ENCODE assay signal across 17 mouse cellular contexts in the genomic region with DNA sequence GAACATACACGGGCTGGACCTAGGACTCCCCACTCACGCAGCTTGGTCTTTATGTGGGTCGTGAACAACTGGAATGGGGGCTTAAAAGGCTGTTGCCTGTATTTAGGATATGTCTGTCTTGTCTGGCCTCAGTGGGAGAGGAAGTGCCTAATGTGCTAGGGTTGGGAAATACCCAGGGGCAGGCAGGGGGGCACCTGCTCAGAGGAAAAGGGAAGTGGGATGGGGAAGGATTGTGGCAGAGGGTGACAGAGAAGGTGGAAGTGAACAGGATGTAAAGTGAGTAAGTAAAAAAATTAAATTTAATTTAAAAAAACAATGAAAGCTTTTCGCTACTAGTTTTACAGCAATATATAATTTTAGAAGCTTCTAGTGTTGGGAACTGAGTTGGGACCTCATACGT. TPM values are rescaled to one million over a fixed set of nuclear protein-coding genes. Genes with fewer than 3 reads are reported as not detected.
DNase-seq lines count a peak whose midpoint lies in the region; ATAC-seq lines count a peak whose summit lies in the region.
"Had no signal": no experiment of that assay in that cellular context is flagged by ENCODE, and none has a peak within 500 bp of the region (broad histone marks: within the 10 kb centered on the region; RNA-seq: fewer than 3 reads in every experiment).

No protein-coding gene starts in this region.

- ATAC-seq in granulocyte monocyte progenitor cell, adult 5-6 weeks (replicated peaks; ENCODE audit: poor library complexity, severe bottlenecking): peak; percentile 99
- ATAC-seq in erythroblast, adult 5-6 weeks (replicated peaks; ENCODE audit: low FRiP score, poor library complexity, severe bottlenecking): no peak
- ATAC-seq: forebrain, embryonic 16.5 days; inflammation-experienced regulatory T-cells, adult 6 months; liver, embryonic 12.5 days; midbrain, embryonic 16.5 days had no signal

- peak; percentile 17 to 38 for DNase-seq in spleen, postnatal 36 days (ENCODE audit: low spot score in 2 of 2)
- no peak for DNase-seq in spleen, postnatal 14 days (ENCODE audit: low spot score in 2 of 2)
- DNase-seq in monocyte, adult 2 months (ENCODE audit: low read depth in 1 of 2, low spot score in 2 of 2): peak; percentile 40 to 44
- DNase-seq in thymus, postnatal 4 days: no peak
- DNase-seq in MN1 (ENCODE audit: low spot score): no peak
- DNase-seq: adrenal gland, postnatal 14 days; cerebellum, adult 9-11 months; gastrocnemius, postnatal 25 days; kidney, adult 18-20 months; kidney, postnatal 14 days; thymus, postnatal 14 days had no signal

RNA-seq across cellular contexts. Expression of gene Cry1, which starts 9.7 kb away (rescaled TPM):
- total RNA-seq in granulocyte monocyte progenitor cell, adult 5-6 weeks (2014; fragmentation: Nextera tagmentation): 24.6 and 40.3 TPM in 2 replicates
- 15.7 and 19.7 TPM in 2 replicates for total RNA-seq in granulocyte monocyte progenitor cell, adult 5-6 weeks (2017)
- 1.0 and 3.7 TPM in 2 replicates for total RNA-seq in erythroblast, adult 5-6 weeks (2015; ENCODE audit: low replicate concordance)
- total RNA-seq in erythroblast, adult 5-6 weeks (2017; ENCODE audit: low replicate concordance): 3.5 and 4.3 TPM in 2 replicates

Comparison
In these comparisons a context has a peak if more than half of its experiments do, and no peak if none do; other contexts are left out.
1. DNase-seq: peak in spleen, postnatal 36 days (2 of 2) and monocyte, adult 2 months (2 of 2); none in spleen, postnatal 14 days (0 of 2), thymus, postnatal 4 days (single experiment) and MN1 (single experiment).